Mouse (Mus musculus) colon, adult 2 months (tissue): Measurements from ENCODE around the gene Arhgap21. TPM values are rescaled to one million over a fixed set of nuclear protein-coding genes. Genes with fewer than 3 reads are reported as not detected.

Source experiments
- polyA plus RNA-seq: library from polyadenylated mRNA; depleted of rRNA; stranded (reverse); fragments of >200 nt; gene quantifications from 2 replicates; pipeline ENCODE4 v1.2.3, GENCODE M21; 2012; rRNA removed

Gene Arhgap21
- 18.3 and 21.7 TPM in 2 replicates for polyA plus RNA-seq

GRCm38 (mm10) chr2:20968441-20969200 is at the start of gene Arhgap21:
TSS of gene Arhgap21 (minus strand) at chr2:20968881.

Other genes with a start within 250 kb of the Arhgap21 start
- gene Enkur, start 236.5 kb upstream of the Arhgap21 start, polyA plus RNA-seq = 0.24 TPM in 1 of 2 replicates, not detected in the other
- 1.9 TPM in 2 replicates for gene Thnsl1, start 236.8 kb upstream of the Arhgap21 start, polyA plus RNA-seq